Mouse (Mus musculus) megakaryocyte, adult 5-6 weeks (primary cell): ENCODE measurements around the gene Prex1. TPM values are rescaled to one million over a fixed set of nuclear protein-coding genes. Genes with fewer than 3 reads are reported as not detected.
"Not testable (repeated sequence)": the region's sequence is repeated elsewhere in the genome, so short reads cannot be mapped to it uniquely, and the experiment has no call there.

Experiments used
- ATAC-seq: 2 replicates; pipeline ENCODE4 v1.8.0; 2016; ENCODE audit warnings: mild to moderate bottlenecking, inconsistent platforms; ENCODE audit not compliant: poor library complexity, severe bottlenecking
- total RNA-seq, 2 experiments: library from RNA; stranded (forward) in 1 of 2; stranded (reverse) in 1 of 2; fragments of 153-499, 151-499 nt in 1 of 2; fragments of 221-1000, 200-1000 nt in 1 of 2; gene quantifications; 2 replicates each; pipeline versions ENCODE4 v1.2.3 to v1.2.4; 2015 to 2017

The Prex1 gene
- total RNA-seq, 2 experiments from 2014 or later, result 61.1 to 85.4 TPM

DNA sequence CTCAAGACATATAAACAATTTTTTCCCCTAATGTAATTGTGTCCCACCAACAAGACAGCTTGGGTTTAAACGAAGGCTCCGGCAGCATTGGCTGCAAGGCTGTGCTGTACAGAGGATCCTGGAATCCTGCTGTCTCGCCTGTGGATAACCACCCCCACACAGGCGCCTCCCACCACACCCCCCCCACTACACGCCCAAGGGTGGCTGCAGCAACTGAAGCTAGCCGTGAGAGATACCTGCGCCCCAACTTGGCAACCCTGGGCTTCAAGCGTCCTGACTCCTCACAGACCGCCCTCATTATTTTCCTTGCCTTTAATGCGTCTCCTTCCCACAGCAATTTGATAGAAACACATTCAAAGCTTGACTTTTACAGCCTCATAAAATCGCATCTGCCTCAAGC, 178.1 kb downstream of the Prex1 start:
- ATAC-seq, result no peak

GRCm38 (mm10) chr2:166526204-166526603, 187.4 kb downstream of the Prex1 start:
- ATAC-seq, result no peak

DNA sequence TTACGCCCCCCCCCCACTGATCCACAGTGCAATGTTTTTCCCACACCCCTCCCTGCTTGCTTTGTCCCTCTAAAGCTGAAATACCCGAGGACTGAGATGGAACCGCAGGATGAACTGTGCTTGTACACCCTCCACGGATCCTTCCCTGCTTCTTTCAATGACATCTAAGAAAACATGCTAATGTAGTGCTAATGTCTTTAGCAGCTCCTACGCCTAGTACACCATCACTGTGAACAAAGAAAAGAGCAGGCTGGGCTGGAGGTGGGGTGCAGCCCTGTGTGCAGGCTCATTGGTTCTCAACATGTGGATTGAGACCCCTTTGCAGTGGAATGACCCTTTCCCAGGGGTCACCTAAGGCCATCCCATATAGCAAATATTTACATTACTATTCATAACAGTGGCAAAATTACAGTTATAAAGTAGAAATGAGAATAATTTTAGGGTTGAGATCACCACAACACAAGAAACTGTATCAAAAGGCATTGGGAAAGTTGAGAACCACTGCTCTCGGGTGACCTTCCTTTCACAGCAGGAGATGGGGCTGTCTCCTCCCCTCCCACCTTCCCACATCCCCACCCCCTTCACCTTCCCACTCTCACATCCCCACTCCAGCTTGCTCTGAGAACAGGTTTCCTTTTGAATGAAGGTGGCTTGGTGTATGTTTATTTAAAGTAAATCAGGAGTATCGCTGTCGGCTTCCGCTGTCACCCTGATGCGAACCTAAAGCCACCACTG, 190.3 kb downstream of the Prex1 start:
- ATAC-seq, result no peak

DNA sequence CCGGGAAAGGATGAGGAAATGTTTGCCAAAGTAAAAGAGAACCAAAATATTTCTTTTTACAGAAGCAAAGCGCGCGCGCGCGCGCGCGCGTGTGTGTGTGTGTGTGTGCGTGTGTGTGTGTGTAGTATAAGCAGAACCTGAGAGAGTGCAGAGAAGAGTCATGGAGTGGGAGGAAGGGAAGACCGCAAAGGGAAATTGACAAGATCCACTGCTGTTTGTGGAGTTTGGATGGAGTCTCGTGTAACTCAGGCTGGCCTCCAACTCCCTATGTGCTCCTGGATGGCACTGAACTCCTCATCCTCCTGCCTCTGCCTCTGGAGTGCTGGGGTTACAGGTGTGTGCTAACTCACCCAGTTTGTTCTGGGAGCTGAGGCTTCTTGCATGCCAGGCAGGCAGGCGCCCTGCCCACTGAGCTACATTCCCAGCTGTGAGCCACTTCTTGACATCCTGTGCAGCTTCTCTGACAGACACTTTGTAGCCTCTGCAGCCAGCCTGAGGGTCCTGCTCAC, 191.0 kb downstream of the Prex1 start:
- no peak for ATAC-seq

GRCm38 (mm10) chr2:166521878-166522611, 191.6 kb downstream of the Prex1 start:
- no peak for ATAC-seq

DNA sequence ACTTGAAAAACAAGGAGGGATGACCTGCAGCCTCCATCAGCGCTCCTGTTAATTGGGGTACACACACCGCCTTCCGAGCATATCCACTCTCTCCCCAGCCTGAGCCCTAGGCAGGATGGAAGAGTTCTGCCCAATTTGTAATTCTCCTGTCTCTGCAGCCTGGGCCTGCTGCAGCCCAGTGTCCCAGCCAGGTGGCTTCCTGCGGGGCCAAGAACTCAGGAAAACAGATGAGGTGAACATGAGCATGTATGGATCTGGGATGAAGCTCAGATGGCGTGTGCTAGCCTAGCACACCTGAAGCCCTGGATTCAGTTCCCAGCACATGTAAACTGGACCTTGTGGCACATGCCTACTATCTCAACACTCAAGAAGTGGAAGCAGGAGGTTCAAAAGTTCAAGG, 192.2 kb downstream of the Prex1 start:
- ATAC-seq, result no peak

DNA sequence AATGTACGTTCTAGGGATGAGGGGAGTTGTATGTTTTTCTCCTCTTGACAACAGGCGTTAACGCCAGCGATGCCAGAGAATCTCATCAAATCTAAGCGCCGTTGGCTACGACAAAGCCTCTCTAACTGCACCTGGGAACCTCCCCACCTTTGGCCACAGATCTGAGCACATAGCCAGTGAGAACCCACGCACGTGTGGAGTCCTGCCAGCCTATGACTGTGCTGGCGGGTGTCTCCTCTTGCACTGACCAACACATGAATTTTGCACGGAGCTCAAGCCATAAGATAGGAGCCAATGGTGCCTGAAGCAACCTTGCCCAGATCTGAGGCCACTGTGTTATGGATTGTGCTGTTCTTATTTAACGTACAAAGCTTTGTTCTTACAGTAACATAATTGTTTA, 193.1 kb downstream of the Prex1 start:
- ATAC-seq, result no peak

GRCm38 (mm10) chr2:166517392-166518174, 196.0 kb downstream of the Prex1 start:
- ATAC-seq, result not testable (repeated sequence)

DNA sequence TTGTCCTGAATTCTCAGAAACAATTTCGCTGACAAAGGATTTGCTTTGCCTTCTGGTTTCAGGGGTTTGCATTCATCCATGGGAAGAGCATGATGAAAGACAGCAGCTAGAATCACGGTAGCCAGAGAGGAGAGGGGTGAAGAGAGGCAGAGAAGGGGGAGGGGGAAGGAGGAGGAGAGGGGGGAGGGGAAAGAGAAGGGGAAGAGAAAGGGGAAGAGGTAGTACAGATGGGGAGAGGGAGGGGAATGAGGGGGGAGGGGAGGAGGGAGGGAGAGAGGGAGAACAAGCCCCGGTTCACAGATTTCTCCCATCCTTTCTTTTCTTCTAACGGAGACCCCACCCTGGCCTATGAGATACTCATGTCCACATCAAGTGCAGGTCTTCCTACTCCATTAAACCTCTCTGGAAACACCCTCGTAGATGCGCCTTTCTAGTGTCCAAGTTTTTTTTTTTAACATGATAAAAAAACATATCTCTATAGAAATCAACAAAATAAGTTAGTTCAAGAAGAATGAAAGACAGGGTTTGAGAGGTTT, 196.7 kb downstream of the Prex1 start:
- ATAC-seq, result no peak

Other genes starting within 250 kb of the Prex1 start
- 2.1 and 4.5 TPM in 2 replicates for gene Trp53rkb, start 78.7 kb upstream of the Prex1 start, total RNA-seq (2015)
- 1.5 and 2.0 TPM in 2 replicates for gene Trp53rkb, start 78.7 kb upstream of the Prex1 start, total RNA-seq (2017)
- gene Arfgef2, start 91.8 kb upstream of the Prex1 start, total RNA-seq (2015), result 13.0 and 13.9 TPM in 2 replicates
- gene Arfgef2, start 91.8 kb upstream of the Prex1 start, total RNA-seq (2017), result 11.5 and 18.7 TPM in 2 replicates
- gene Cse1l, start 192.2 kb upstream of the Prex1 start, total RNA-seq (2015), result 87.8 and 109 TPM in 2 replicates
- gene Cse1l, start 192.2 kb upstream of the Prex1 start, total RNA-seq (2017), result 74.4 and 83.1 TPM in 2 replicates